Mouse (Mus musculus) limb, embryonic 14.5 days (tissue): ENCODE data around the gene Cox6b1. TPM values are rescaled to one million over a fixed set of nuclear protein-coding genes. Genes with fewer than 3 reads are reported as not detected.

Source experiments
- ATAC-seq: fragments of 200-750 bp; cut with Nextera tagmentation; 2 replicates; pipeline ENCODE4 v1.8.0; 2017; ENCODE audit warnings: low read depth, moderate number of reproducible peaks, moderate TSS enrichment; ENCODE audit not compliant: low FRiP score
- DNase-seq: peaks from one replicate; pipeline ENCODE4 v3.0.0-alpha.2; 2015; ENCODE audit warnings: low spot score
- H3K27ac ChIP-seq: fragments of 300-500 bp; sonication (generic); replicated peaks from 2 replicates; pipeline ENCODE4 v1.5.1; 2014; ENCODE audit warnings: low read depth, mild to moderate bottlenecking, low read length, moderate library complexity, mixed read lengths
- H3K27me3 ChIP-seq: fragments of 300-500 bp; sonication (generic); 2 replicates; pipeline ENCODE4 v1.6.1; 2014; ENCODE audit warnings: low read length, mixed read lengths; ENCODE audit not compliant: control insufficient read depth, insufficient read depth
- H3K36me3 ChIP-seq: fragments of 300-500 bp; sonication (generic); 2 replicates; pipeline ENCODE4 v1.6.1; 2014; ENCODE audit warnings: mild to moderate bottlenecking, low read length, moderate library complexity, mixed read lengths; ENCODE audit not compliant: control insufficient read depth, insufficient read depth
- H3K4me1 ChIP-seq: fragments of 300-500 bp; sonication (generic); 2 replicates; pipeline ENCODE4 v1.6.1; 2014; ENCODE audit warnings: antibody characterized with exemption, low read length, mixed read lengths; ENCODE audit not compliant: control insufficient read depth, insufficient read depth
- H3K4me2 ChIP-seq: fragments of 300-500 bp; sonication (generic); replicated peaks from 2 replicates; pipeline ENCODE4 v1.6.1; 2014; ENCODE audit warnings: low read depth, mild to moderate bottlenecking, low read length, moderate library complexity; ENCODE audit not compliant: severe bottlenecking
- H3K4me3 ChIP-seq: fragments of 300-500 bp; sonication (generic); replicated peaks from 2 replicates; pipeline ENCODE4 v1.5.1; 2014; ENCODE audit warnings: low read length
- H3K9ac ChIP-seq: fragments of 300-500 bp; sonication (generic); 2 replicates; pipeline ENCODE4 v1.6.1; 2014; ENCODE audit warnings: mild to moderate bottlenecking, low read depth, low read length, moderate library complexity; ENCODE audit not compliant: severe bottlenecking
- H3K9me3 ChIP-seq: fragments of 300-500 bp; sonication (generic); 2 replicates; pipeline ENCODE4 v1.6.1; 2016; ENCODE audit warnings: low read length; ENCODE audit not compliant: control insufficient read depth
- POLR2A ChIP-seq: fragments of 200-500 bp; IDR thresholded peaks from 2 replicates; pipeline ENCODE4 v1.8.0; 2012; ENCODE audit warnings: inconsistent platforms, mild to moderate bottlenecking, moderate library complexity, borderline replicate concordance; ENCODE audit not compliant: insufficient read depth, insufficient read length; ENCODE audit errors: extremely low read depth
- WGBS: fragments of 180-500 bp; shearing (Covaris S2); extraction: QIAGEN DNeasy Blood & Tissue Kit; methylation state at CpG from one replicate; pipeline ENCODE4 v1.1.7; 2014; 5-methylcytosine and 5-hydroxymethylcytosine counted together
- polyA plus RNA-seq, 2 experiments: library from polyadenylated mRNA; depleted of rRNA in 1 of 2; stranded (reverse) in 1 of 2; unstranded in 1 of 2; fragments of >200 nt; fragmentation: Nextera tagmentation in 1 of 2; extraction: Ambion mirVana in 1 of 2; gene quantifications; 2 replicates each; pipeline versions ENCODE4 v1.2.1 to v1.2.3; 2012 to 2014

Gene Cox6b1
- polyA plus RNA-seq, 2 experiments, result 677 to 875 TPM

GRCm38 (mm10) chr7:30633762-30634412, 7.9 kb upstream of the Cox6b1 start:
- no peak for TF ChIP-seq POLR2A
- ATAC-seq, result no peak
- H3K27ac ChIP-seq, result no peak overlapping the region
- 4% methylated on average over 27 of the region's 27 CpGs for WGBS
- H3K9ac ChIP-seq, result no peak overlapping the region
- 0 out of 2 replicates have a peak overlapping the region, but pooled peaks have one; percentile 2 for H3K4me3 ChIP-seq
- H3K27me3 ChIP-seq, result peaks cover 43% of the 10 kb centered on the region
- peaks cover 6% of the 10 kb centered on the region; the same call in 1 of the 2 replicates for H3K4me1 ChIP-seq
- no peak for DNase-seq
- H3K4me2 ChIP-seq, result 0 out of 2 replicates have a peak overlapping the region, but pooled peaks have one; percentile 3
- no peaks in the 10 kb centered on the region for H3K36me3 ChIP-seq
- no peaks in the 10 kb centered on the region for H3K9me3 ChIP-seq

DNA sequence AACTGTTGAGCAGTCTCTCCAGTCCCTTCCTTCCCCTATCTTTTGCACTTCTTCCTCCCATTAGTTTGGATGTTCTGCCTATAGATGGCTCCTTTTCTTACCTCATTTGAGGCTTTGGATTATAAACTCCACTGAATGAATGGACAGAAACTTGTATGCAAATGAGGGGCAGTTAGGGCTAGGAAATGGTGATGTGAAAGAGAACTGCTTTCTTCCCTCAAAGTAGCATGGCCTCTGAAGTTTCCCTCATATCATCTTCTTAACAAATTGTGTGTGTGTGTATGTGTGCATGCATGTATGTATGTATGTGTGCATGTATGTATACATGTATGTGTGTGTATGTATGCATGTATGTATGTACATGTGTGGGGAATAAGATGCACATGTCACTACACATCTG, 3.1 kb upstream of the Cox6b1 start:
- TF ChIP-seq POLR2A, result no peak
- H3K4me1 ChIP-seq, result peaks cover 10% of the 10 kb centered on the region; the same call in 1 of the 2 replicates
- no peak for DNase-seq
- H3K27me3 ChIP-seq, result peaks cover 17% of the 10 kb centered on the region
- no peak overlapping the region for H3K4me2 ChIP-seq
- H3K36me3 ChIP-seq, result peaks cover 4% of the 10 kb centered on the region
- no peak for ATAC-seq
- no peak overlapping the region for H3K4me3 ChIP-seq
- H3K9me3 ChIP-seq, result no peaks in the 10 kb centered on the region
- no peak overlapping the region for H3K9ac ChIP-seq
- H3K27ac ChIP-seq, result no peak overlapping the region

DNA sequence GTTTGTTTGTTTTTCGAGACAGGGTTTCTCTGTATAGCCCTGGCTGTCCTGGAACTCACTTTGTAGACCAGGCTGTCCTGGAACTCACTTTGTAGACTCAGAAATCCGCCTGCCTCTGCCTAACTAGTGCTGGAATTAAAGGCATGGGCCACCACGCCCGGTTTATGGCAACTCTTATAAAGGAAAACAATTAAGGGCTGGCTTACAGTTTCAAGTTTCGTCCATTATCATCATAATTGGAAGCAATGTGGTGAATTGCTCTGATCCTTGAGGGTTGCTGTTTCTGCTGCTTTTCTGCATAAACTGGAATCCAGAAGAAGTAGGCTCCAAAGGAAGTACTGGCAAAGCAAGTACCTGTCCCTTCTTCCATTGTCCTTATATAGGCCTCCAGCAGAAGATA, 696 bp upstream of the Cox6b1 start:
- WGBS, result 86% methylated on average over 5 of the region's 5 CpGs
- no peaks in the 10 kb centered on the region for H3K9me3 ChIP-seq
- H3K36me3 ChIP-seq, result peaks cover 24% of the 10 kb centered on the region
- H3K4me3 ChIP-seq, result no peak overlapping the region
- 0 out of 2 replicates have a peak, but pooled peaks cover 5% of the 10 kb centered on the region for H3K4me1 ChIP-seq
- H3K4me2 ChIP-seq, result no peak overlapping the region
- TF ChIP-seq POLR2A, result no peak
- H3K27ac ChIP-seq, result no peak overlapping the region
- no peak overlapping the region for H3K9ac ChIP-seq
- H3K27me3 ChIP-seq, result no peaks in the 10 kb centered on the region
- DNase-seq (no peak), ATAC-seq (no peak)

DNA sequence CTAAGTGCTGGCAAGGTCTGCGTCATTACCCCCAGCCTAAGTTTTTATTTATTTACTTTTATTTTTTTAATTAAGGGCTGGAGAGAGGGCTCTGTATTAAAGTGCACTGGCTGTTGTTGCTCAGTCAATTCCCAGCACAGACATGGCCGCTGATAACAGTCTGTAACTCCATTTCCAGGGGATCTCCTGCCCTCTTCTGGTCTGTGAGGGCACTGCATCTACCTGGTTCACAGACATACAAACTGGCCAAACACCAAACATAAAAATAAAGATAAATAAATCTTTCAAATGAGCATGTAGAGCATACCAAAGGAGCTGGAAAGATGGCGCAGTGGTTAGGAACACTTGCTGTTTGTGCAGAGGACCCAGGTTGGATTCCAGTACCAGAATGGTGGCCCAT, 6.7 kb downstream of the Cox6b1 start:
- no peaks in the 10 kb centered on the region for H3K9me3 ChIP-seq
- no peak overlapping the region for H3K4me3 ChIP-seq
- TF ChIP-seq POLR2A, result no peak
- H3K4me1 ChIP-seq, result no peaks in the 10 kb centered on the region
- H3K27ac ChIP-seq, result no peak overlapping the region
- H3K36me3 ChIP-seq, result peaks cover 67% of the 10 kb centered on the region
- WGBS, result 81% methylated on average over 3 of the region's 3 CpGs
- no peak for DNase-seq
- H3K27me3 ChIP-seq, result no peaks in the 10 kb centered on the region
- no peak overlapping the region for H3K9ac ChIP-seq
- no peak overlapping the region for H3K4me2 ChIP-seq
- ATAC-seq, result no peak

DNA sequence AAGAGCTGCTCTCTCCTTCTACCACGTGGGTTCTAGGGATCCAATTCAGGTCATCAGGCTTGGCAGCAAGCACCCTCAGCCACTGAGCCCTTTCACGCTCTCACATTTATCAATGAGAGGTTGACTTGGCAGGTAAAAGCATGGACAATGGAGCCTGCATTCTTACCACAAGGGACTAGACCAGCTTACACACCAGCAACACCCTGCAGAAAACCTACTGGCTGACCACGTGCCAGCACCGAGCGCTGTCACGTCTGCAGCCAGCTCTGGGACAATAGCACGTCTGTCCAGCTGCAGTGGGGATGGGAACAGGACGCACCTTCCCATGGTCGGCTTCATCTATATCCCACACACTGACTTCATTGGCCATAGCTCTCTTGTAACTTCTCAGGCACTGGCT, 7.3 kb downstream of the Cox6b1 start:
- DNase-seq, result no peak
- Histone ChIP-seq H3K4me1 (no peaks in the 10 kb centered on the region), H3K27ac (no peak overlapping the region), H3K36me3 (peaks cover 62% of the 10 kb centered on the region), H3K9ac (no peak overlapping the region), H3K9me3 (no peaks in the 10 kb centered on the region), H3K27me3 (no peaks in the 10 kb centered on the region), H3K4me3 (no peak overlapping the region), H3K4me2 (no peak overlapping the region)
- WGBS, result 94% methylated on average over 9 of the region's 9 CpGs
- TF ChIP-seq POLR2A, result no peak
- no peak for ATAC-seq
